Mouse (Mus musculus) spleen, postnatal 4 days (tissue): ENCODE measurements around the gene Cdc20b.
"Not testable (repeated sequence)": the region's sequence is repeated elsewhere in the genome, so short reads cannot be mapped to it uniquely, and the experiment has no call there.

Source experiments
- DNase-seq, 2 experiments: peaks; one replicate each; pipeline ENCODE4 v3.0.0; 2022; ENCODE audit warnings: low spot score in 2 of 2

The Cdc20b gene

DNA sequence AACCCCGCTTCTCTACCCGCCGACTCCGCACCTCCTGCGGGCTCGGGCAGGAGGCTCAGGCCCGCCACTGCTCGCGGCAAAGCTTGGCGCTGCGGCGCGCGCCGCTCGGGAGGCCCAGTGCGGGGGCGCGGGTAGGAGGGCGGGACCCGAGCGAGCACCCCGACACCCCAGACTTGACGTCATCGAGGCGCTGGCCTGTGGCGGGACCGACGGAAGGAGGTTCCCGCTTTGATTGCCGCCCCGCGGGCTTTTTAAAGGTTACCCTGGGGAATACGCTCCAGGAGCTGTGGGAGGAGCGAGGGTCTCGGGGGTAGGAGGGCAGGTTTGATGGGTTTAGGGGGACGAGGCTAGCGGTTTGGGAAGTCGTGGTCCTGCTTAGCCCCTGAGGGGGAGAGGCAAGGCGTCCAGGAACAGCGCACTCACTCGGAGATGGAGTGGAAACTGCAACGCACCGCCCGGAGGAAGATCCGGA, at the start of gene Cdc20b:
Gene Cdc20b, plus strand, starts transcription at position 162 of the 472 bp plus-strand sequence.
- peak; percentile 46 to 75 for DNase-seq

DNA sequence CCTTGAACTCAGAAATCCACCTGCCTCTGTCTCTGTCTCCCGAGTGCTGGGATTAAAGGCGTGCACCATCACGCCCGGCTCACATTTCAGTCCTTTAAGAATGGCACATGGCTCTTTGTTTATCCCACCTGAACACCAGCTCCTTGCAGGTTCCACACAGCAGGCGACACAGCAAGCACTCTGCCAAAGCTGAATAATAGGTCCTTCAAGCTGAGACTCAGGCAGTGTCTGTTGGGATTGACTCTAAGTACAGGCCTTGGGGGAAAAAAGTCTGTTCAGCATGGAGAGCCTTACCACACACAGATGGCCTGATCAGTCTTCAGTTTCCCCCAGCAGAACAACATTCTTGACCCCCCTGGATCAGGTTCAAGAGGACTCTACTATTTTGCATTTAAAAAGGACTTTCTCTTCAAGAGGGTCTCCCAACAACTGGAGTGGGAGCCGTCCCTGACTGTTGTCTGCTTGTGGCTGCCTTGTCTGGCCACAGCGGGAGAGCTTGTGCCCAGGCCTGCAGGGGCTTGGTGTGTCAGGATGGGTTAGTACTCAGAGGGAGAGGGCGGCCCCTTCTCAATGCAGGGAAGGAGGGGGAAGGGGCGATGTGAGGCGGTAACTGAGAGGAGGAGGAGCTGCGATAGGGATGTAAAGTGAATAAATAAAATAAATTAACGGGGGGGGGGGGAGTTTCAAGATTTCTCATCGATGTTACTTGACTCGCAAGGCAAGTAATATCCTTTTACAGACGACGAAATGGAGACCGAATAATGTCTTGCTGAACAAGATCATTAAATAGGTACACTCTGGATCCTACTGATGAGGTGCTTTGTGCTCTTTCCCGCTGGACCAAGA, 49.1 kb upstream of the Cdc20b start:
- DNase-seq, result peak in 1 of 2 experiments; percentile 58

DNA sequence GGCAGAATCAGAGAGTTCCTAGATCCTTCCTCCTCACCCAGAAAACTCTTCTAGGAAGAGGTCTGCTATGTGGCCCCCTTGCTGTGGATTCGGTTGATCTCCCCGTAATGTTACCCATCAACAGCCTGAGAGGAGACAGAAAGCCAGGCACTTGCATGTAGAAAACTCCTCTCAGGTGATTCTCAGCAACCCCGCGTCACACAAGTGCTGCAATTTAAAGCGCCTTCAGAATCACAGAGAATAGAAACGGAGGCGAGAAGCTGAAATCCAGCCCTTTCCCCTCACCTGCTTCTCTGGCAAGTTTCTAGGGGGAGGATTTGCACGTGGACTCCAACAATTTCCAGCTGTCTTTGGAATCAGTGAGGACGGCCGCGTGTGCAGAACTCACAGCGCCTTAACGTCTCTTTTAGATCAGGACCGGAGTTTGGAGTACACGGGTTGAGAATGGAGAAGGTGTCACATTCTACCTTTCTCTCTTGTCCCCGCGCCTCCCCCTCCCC, 48.4 kb upstream of the Cdc20b start:
- DNase-seq, result peak in 1 of 2 experiments; percentile 39

DNA sequence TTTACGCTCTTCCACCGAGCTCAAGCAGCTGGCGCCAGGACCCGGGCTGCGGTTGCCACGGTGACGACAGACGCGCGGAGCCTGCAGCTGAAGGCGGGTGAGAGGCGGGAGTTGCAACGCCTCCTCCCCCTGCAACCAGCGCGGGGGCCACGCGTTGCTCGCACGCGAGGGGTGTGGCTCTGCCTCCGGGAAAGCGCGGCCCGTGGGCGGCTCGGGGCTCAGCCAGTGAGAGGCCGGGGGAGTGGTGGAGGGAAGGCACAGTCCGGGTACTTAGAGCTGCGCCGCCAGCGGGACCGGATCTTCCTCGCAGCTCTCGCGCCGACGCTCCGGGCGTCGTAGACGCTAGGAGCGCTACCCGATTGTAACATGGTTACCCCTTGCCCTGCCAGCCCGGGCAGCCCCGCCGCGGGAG, 47.4 kb upstream of the Cdc20b start, which contains the start of gene Ccno:
Gene Ccno, plus strand, starts transcription at position 271 of the 412 bp plus-strand sequence.
- peak; percentile 76 to 84 for DNase-seq

DNA sequence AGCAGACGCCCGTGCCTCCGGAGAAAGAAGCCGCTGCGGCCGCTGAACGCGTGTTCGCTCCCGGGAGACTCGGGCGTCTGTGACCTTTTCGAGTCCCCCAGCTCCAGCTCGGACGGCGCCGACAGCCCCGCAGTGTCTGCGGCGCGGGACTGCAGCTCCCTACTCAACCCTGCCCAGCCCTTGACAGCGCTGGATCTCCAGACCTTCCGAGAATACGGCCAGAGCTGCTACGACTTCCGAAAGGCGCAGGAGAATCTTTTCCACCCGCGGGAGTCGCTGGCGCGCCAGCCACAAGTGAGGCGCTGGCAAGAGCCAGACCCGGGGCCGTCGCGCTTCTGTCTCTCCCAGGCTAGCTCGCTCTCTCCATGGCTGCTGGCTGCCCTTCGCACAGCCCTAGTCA, 46.9 kb upstream of the Cdc20b start:
- DNase-seq, result no peak

DNA sequence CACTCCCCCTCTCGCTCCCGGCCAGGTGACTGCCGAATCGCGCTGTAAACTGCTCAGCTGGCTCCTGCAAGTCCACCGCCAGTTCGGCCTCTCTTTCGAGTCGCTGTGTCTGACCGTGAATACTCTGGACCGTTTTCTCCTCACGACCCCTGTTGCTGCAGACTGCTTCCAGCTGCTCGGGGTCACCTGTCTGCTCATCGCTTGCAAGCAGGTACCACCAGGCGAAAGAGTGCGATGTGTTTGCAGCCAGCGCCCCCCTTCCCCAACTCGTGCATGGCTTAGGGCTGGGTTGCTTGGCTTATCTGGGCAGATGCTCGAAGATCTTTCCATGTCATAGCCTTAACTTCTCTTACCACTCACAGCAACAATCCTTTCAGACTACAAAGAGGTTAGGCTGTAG, 46.0 kb upstream of the Cdc20b start:
- DNase-seq, result peak in 1 of 2 experiments; percentile 60

DNA sequence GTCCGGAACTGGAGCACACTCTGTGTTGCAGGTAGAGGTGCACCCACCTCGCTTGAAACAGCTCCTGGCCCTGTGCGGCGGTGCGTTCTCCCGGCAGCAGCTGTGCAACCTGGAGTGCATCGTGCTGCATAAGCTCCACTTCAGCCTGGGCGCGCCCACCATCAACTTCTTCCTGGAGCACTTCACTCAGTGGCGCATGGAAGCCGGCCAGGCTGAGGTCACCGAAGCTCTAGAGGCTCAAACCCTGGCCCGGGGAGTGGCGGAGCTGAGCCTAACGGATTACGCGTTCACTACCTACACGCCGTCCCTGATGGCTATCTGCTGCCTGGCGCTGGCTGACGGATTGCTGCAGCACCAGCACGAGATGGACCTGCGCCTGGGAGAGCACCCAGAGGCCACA, 45.4 kb upstream of the Cdc20b start:
- DNase-seq, result peak in 1 of 2 experiments; percentile 59

DNA sequence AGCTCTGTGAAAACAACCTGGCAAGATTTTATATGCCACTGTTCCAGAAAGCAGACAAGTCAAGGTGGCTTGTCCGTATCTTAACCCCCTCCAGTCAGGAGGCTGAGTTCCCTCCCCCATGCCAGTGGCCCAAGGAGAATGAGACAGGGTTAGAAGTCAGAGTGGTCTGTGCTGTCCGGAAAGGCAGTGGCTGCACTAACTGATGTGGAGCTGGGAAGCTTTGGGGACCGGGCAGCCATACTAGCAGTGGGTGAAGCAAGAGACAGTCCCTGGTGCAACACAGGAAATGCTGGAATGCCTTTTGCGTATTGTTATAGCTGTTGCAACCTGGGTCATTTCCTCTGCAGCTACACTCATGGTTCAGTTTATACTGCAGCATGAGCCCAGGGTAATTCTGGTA, 44.6 kb upstream of the Cdc20b start:
- DNase-seq, result peak in 1 of 2 experiments; percentile 57

DNA sequence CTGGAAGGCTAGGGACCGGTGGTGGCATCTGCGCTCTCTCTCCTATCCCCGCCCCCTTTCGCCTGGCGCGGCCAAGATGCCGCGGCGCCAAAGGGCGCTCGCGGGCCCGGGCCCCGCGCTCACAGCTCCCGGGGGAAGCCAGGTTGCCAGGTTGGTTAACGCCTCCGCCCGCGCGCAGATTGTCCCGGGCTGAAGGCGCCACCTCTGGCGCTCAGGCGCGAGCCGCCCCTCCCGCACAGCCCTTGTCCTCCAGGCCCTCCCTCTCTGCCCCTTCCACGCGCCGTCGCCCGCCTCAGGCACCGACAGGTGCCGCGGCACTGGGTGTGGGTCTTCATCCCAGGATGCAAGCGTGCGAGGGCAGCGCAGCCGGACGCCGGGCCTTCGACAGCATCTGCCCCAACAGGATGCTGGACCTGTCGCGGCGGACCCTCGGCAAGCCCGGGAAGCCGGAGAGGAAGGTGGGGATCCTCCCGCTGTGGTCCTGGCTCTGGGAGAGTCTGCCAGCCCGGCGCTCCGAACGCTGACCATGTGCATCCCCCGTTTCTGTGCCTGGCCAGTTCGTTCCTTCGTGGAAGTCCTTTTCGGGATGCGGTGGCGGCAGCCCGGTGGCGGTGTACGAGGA, 41.3 kb upstream of the Cdc20b start, which contains the start of gene Mcidas:
Gene Mcidas, plus strand, starts transcription at position 315 of the 622 bp plus-strand sequence.
- peak in 1 of 2 experiments; percentile 63 for DNase-seq

DNA sequence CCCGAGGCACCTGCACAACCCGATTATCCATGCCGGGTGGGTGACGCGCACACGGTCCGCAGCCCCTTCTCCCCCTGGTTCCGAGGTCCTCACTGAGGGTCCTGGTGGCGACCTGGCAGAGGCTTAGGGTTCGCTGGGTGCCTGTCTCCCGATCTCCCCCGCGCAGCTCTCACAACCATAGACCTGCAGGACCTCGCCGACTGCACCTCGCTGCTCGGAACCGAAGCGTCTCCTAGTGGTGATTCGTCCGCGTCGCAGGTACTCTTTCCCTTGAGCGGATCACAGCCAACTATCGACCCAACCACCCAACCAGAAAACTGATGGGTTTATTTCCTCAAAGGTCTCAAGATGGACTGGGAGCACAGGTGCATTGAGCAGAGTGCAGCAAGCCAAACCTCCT, 40.7 kb upstream of the Cdc20b start:
- DNase-seq, result peak; percentile 40 to 75

DNA sequence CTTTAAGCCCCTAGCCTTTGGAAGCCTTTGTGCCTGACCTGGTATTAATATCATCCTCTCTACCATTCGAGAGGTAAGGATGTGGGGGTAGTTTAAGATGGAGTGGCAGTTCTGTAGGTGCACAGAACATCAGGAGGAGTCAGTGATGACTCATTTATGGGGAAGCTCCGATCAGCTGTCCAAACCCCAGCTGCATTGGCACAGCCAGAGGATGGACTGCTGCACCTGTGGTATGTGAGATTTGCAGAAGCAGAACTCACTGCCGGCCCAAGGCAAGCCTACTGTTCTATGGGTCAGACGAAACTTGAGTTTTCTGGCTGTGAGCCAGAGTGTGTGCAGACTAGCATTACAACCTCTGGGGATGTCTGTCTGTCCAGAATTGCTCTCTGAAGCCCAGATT, 38.5 kb upstream of the Cdc20b start:
- peak in 1 of 2 experiments; percentile 58 for DNase-seq

DNA sequence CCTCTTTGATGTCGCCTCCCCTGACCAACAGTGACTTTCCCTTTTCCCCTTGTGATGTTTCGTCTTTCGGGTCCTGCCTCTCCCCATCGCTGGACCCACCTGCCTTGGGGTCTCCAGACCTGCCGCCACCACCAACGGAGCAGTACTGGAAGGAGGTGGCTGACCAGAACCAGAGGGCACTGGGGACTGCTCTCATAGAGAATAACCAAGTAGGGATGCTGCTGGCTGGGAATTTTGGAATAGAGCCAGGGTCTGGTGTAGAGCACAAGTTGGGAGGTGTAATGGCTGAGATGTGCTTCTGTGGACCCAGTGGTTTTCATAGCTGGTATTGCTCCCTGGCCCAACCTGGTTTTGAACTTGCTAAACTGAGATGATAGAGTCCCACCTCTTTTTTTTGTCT, 37.5 kb upstream of the Cdc20b start:
- peak in 1 of 2 experiments; percentile 48 for DNase-seq

DNA sequence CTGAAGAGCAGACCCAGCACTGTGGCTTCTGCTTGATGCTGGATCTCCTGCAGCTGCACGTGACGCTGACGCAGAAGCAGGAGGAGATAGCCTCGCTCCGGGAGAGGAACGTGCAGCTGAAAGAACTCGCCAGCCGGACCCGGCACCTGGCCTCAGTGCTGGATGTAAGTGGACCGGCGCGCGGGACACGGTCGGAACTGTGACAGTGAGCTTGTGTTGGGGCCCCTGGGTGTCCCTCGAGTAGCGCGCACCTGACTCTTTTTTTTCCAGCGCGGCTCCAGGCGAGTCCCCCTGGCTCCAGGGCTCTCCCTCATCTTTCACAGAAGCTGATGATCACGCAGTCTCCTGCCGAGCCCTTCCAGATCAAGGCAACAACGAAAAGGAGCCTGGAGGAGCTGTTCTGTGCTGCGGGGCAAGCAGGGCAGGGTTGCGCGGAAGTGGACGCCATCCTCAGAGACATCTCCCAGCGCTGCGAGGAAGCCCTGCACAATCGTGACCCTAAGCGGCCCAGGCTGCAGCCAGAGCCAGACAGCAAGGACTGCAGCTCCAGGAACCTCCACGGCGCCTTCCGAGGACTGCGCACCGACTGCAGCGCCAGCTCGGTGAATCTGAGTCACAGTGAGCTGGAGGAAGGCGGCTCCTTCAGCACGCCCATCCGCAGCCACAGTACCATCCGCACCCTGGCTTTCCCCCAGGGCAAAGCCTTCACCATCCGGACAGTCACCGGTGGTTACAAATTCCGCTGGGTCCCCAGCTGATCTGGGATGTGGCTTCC, 36.3 kb upstream of the Cdc20b start:
- peak in 1 of 2 experiments; percentile 63 for DNase-seq

DNA sequence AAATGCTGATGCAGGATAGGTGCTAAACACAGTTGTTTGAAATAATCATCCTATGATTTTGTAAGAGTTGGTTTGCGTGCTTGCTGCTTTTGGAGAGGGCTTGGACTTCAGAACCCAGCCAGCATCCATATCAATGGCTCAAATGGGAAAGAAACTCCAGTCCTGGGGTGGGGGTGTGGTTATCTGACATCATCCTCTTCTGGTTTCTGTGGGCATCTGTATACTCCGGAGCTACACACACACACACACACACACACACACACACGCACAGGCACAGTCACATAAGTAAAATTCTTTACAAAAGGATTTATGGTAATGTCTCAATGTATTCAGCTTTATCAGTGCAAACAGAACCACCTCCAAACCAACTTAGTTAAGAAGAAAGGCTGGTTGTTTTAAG, 34.8 kb upstream of the Cdc20b start:
- no peak for DNase-seq

DNA sequence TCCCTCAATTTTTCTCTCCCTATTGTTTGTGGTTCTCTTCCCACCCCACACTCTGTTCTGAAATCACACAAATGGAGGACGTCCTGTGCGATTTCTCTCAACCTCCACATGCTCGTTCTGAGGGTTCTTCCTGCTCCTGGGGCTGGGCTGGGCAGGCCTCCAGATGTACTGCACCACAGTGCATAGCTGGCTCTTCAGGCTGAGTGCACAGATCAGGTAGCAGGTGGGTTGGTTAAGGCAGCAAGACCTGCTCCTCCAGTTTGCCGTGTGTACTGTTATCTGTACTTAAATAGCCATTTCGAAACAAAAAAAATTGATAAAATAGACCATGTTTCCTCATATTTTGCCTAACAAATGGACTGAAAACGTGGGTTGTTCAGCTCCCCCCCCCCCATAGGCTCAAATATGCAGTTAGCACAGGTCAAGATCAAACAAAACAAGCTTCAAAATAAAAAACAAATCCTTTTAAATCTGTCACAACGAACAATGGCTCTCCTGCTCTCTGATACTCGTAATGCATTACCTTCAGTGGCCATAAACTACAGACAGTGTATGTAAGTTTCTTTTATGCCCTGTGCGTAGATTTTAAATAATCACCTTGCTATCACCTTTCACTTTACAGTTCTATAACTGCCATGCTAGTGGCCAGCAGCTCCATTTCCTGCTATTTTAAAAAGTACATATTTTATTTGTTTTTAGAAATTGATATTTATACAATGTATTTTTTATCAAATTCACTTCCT, 34.2 kb upstream of the Cdc20b start:
- DNase-seq, result peak in 1 of 2 experiments; percentile 47

DNA sequence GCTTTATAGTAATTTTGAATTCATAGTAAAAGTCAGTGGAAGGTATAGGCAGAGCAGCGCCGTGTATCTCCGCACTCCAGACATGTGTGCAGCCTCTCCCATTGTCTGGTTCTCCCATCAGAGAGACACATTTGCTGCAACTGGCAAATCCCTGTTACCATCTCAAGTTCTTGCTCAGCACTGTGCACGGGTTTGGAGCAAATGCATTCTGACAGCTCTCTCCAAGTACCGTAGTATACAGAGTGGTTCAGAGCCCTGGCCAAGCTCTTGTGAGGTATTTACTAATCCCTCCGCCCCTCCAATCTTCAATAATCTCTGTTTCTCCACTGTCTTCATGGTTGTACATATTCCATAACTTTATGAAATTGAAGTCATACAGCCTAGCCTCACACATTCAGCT, 22.2 kb upstream of the Cdc20b start:
- DNase-seq, result no peak

DNA sequence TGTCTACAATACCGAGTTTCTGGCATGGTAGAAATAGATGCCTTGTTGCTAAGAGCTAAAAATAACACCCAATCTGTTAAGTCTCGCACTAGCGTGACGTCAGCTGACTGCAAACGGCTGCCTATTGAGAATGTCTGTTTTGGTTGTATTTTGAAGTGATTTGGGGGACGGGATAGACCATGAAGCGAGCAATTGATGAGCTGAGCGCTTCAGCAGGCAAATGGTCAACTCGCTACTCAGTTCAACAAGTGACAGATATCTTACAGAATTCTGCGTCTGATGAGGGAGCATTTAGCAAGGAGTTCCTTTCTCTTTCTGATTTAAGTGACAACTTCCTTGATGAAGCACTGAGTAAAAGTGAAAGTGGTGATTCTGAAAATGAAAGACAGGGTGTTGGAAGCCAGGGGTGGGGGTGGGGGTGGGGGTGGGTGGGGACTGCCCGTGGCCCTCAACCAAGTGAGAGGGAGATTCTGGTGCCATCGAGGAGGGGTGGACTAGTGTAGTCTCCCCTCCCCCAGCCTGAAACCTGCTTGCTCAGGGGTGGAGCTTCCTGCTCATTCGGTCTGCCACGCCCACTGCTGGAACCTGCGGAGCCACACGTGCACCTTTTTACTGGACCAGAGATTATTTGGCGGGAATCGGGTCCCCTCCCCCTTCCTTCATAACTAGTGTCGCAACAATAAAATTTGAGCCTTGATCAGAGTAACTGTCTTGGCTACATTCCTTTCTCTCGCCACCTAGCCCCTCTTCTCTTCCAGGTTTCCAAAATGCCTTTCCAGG, 21.5 kb upstream of the Cdc20b start:
- DNase-seq, result not testable (repeated sequence)

DNA sequence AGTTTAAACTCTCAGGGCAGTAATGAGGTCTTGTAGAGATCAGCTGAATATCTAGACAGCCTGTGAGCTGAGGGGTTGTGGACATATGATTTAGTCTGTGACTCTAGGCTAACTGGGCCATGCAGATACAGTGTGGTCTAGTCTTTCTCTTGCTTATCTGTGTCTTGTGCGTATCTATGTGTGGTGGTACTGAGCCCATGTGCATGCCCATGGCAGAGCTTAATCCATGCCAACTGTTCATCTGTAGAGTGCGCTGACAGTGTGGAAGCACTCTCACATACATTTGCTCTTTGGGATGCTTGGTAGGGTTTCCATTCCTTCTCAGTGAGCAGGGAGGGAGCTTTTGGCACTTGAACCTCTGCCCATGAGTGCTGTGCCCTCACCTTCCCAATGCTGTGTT, 13.4 kb upstream of the Cdc20b start:
- no peak for DNase-seq

DNA sequence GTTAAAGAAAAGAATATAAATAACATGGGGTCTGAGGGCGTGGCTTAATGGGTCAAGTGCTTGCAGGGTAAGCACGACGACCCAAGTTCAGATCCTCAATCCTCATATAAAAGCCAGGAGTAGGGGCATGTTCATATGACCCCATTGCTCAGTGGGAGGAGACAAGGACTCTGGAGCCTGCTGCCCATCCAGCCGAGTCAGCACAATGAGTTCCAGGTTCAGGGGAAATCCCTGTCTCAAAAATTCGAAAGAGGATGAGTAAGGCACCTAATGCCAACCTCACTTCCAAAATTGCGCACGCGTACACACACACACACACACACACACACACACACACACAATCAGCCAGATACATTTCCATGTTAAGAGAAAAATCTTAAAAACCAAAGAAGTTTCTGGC, 12.4 kb upstream of the Cdc20b start:
- DNase-seq, result no peak
